Mouse (Mus musculus) spleen, postnatal 0 days (tissue): ENCODE data around the gene Pcyt1a. TPM values are rescaled to one million over a fixed set of nuclear protein-coding genes. Genes with fewer than 3 reads are reported as not detected.

Experiments used
- polyA plus RNA-seq: library from polyadenylated mRNA; unstranded; fragments of >200 nt; fragmentation: Nextera tagmentation; extraction: Ambion mirVana; gene quantifications from 2 replicates; pipeline ENCODE4 v1.2.1, GENCODE M21; 2015

The Pcyt1a gene
- polyA plus RNA-seq = 38.5 and 38.8 TPM in 2 replicates

DNA sequence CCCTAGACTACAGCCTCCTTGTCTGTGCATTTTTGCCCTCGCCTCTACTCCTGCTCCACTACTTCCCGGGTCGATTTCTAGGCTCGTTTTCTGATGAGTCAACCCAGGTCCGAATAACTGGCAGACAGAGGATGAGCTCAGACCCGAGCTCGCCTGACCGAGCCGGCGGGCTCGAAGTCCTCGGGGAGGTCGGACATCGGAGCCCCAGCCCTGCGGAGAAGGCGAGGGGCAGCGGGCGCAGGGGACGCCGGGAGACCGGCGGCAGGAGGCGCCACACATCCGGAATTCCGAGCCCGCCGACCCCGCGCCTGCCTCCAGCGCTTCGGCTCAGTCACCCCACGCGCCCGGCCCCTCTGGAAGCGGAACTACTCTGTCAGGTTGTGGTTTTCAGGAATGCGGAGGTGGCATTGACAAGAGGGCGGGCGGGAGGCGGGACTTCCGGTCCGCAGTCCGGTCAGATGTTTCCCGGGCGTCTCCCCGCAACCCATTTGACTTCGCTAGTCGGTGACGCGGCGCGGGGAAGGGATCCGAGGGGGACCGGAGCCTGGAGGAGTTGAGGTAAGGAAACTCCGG is at the start of gene Pcyt1a:
TSS of gene Pcyt1a (plus strand) at position 448 of the 573 bp plus-strand sequence.

DNA sequence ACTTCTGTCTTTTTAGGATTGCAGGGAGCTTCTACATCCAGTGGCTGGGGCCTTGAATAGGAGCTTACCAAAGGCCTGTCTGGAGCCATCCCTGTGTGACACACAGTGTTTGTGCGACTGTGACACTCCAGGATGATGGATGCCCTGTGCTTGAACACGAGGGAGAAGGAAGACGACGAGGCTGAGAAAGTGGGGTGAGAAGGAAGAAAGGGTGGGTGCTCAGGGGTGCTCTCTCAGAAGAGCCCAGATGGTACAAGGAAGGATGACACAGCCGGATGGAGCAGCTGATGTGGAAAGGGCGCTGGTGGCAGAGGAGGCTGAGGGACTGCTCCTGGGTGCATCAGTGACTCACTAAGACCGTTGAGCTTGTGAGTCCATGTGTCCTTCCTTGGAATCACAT is 30.5 kb upstream of the Pcyt1a start, which contains the start of gene Tm4sf19:
TSS of gene Tm4sf19 (plus strand) at position 240 of the 400 bp plus-strand sequence.

DNA sequence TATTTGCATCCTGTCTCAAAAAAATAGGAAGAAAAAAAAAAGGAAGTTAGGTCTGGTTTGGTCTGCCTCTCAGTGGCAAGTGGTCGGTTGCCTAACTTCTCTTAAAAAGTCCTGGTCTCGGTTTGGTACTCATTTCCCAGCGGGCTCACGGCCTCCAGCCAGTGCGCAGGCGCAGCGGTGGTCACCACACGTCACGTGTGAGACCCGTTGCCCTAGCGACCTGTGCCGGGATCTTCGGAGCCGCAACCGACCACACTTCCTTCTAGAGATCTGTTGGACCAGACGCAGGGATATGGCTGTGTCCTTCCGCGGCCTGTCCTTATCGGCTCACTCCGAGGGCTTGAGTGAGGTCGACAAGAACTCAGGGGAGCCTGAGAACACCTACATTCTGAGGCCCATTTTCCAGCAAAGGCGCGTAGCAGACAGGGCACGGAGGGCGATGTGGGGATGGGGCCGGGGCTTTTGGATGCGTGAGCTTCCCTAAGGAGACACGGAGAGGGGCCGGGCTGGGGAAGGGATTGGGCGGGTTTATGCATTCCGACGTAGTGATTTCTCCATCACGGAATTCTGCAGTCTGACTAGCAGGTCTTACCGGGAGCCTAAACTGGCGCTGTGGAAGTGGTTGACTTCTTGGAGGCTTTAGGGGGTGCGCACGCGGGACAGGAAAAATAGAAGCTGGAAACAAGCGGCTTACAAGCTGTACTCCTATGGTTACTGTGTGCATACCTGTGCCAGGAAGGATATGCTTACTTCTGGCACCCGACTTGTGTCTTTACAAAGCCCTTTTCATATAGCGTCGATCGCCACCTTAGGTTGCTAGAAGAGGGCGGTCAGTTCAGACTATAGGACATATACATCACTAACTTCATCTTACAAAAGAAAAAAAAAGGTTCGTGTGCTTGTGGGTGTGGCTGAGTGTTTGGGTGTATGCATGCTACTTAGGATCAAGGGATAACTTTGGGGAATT is 10.9 kb upstream of the Pcyt1a start, which contains the start of gene Tctex1d2:
TSS of gene Tctex1d2 (plus strand) at position 186 of the 967 bp plus-strand sequence.

DNA sequence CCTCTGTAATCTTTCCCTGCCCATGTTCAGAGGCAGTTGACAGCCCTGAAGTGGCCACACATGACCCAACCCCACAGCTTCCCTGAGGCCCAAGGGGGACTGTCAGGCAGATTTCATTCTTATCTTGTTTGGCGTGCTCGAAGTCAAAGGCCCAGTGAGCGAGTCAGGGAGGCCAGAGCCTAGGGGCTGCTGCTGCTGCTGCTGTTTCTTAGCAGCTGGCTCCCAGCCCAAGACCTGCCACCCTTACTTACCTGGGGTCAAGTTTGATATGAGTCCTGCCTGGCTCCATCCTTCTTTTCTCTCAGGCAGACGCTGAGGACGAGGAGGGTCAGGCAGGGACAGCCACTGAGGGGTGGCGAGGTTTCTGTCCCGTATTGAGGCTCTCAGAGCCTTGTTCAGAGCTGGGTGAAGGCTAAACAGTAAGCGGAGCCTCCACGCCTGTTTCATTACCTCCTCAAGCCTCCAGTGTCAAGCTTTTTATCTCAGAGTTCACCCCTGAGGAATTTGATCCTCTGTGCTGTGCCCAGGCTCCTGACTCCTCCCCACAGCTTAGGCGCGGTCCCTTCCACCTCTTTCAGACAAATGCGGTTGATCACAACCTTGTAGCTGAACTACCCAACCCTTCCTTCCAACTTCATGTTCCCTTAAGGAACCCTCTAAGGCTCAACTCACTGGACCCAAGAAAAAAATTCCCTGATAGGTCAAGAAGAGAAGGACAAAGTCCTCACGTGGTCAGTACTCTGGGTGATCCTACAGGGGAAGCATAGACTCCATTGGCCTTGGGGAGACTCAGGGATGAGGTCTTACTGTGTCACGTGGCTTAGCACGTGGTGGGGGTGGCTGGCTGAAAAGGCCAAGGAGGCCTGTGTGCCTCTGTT is 56.8 kb downstream of the Pcyt1a start, which contains the start of gene Slc51a:
TSS of gene Slc51a (minus strand) at position 646 of the 878 bp plus-strand sequence.

DNA sequence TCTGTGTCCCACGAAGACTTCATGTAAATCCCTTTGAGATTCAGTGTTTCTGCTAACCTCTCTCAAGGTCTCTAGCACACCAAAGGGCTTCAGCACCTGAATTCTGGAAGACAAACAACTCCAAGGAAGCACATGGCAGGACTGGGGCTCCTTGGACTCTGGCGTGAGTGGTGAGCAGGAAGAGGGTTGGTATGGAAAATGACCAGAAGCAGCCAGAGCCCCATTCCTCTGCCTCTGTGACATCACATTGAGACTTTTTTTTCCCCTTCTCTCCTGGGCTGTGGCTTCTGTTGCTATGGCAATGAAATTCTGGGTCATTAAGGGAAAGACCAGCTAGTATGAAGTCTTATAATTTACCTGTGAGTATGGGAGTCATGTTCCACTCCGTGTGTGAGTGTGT is 65.2 kb downstream of the Pcyt1a start, which contains the start of gene Zdhhc19:
TSS of gene Zdhhc19 (plus strand) at position 301 of the 400 bp plus-strand sequence.

Other genes starting within 250 kb of the Pcyt1a start
- 6.5 TPM in 2 replicates for gene Fbxo45, start 183.8 kb upstream of the Pcyt1a start, polyA plus RNA-seq
- gene Wdr53, start 183.7 kb upstream of the Pcyt1a start, polyA plus RNA-seq = 15.4 and 16.6 TPM in 2 replicates
- 0.08 TPM in 1 of 2 replicates, not detected in the other for gene Smco1, start 159.5 kb upstream of the Pcyt1a start, polyA plus RNA-seq
- 22.6 and 23.0 TPM in 2 replicates for gene Rnf168, start 153.5 kb upstream of the Pcyt1a start, polyA plus RNA-seq
- gene Ubxn7, start 98.7 kb upstream of the Pcyt1a start, polyA plus RNA-seq = 10.8 and 11.4 TPM in 2 replicates
- gene Tm4sf19, start 30.4 kb upstream of the Pcyt1a start, polyA plus RNA-seq = not detected in 2 replicates
- gene Tctex1d2, start 11.2 kb upstream of the Pcyt1a start, polyA plus RNA-seq = 18.7 and 19.7 TPM in 2 replicates
- 1.1 and 2.2 TPM in 2 replicates for gene Slc51a, start 57.0 kb downstream of the Pcyt1a start, polyA plus RNA-seq
- 0.12 TPM in 1 of 2 replicates, not detected in the other for gene Zdhhc19, start 65.3 kb downstream of the Pcyt1a start, polyA plus RNA-seq
- gene Tfrc, start 178.0 kb downstream of the Pcyt1a start, polyA plus RNA-seq = 202 and 233 TPM in 2 replicates
- 12.1 and 15.9 TPM in 2 replicates for gene Tnk2, start 213.0 kb downstream of the Pcyt1a start, polyA plus RNA-seq